Mouse (Mus musculus) embryonic facial prominence, embryonic 13.5 days (tissue): ENCODE data around the gene Fgf15. TPM values are rescaled to one million over a fixed set of nuclear protein-coding genes. Genes with fewer than 3 reads are reported as not detected.
A peak's percentile ranks its signal among the peaks of the same experiment; 100 is the strongest.
"Not testable (repeated sequence)": the region's sequence is repeated elsewhere in the genome, so short reads cannot be mapped to it uniquely, and the experiment has no call there.

Experiments used
- ATAC-seq: fragments of 200-750 bp; cut with Nextera tagmentation; 2 replicates; pipeline ENCODE4 v1.8.0; 2017; ENCODE audit warnings: low read depth; ENCODE audit not compliant: insufficient number of reproducible peaks, insufficient read depth, low FRiP score, low TSS enrichment
- H3K27ac ChIP-seq: fragments of 300-500 bp; sonication (generic); 2 replicates; pipeline ENCODE4 v1.5.1; 2015; ENCODE audit warnings: moderate library complexity, mild to moderate bottlenecking, inconsistent platforms
- H3K27me3 ChIP-seq: fragments of 300-500 bp; sonication (generic); 2 replicates; pipeline ENCODE4 v1.6.1; 2015; ENCODE audit warnings: mild to moderate bottlenecking, inconsistent platforms
- H3K36me3 ChIP-seq: fragments of 300-500 bp; sonication (generic); 2 replicates; pipeline ENCODE4 v1.6.1; 2015; ENCODE audit warnings: mild to moderate bottlenecking, inconsistent platforms
- H3K4me1 ChIP-seq: fragments of 300-500 bp; sonication (generic); 2 replicates; pipeline ENCODE4 v1.6.1; 2015; ENCODE audit warnings: inconsistent platforms
- H3K4me2 ChIP-seq: fragments of 300-500 bp; sonication (generic); 2 replicates; pipeline ENCODE4 v1.6.1; 2015; ENCODE audit warnings: moderate library complexity, mild to moderate bottlenecking, inconsistent platforms
- H3K4me3 ChIP-seq: fragments of 300-500 bp; sonication (generic); 2 replicates; pipeline ENCODE4 v1.5.1; 2015; ENCODE audit warnings: mild to moderate bottlenecking, inconsistent platforms
- H3K9ac ChIP-seq: fragments of 300-500 bp; sonication (generic); 2 replicates; pipeline ENCODE4 v1.6.1; 2015; ENCODE audit warnings: mild to moderate bottlenecking, inconsistent platforms
- H3K9me3 ChIP-seq: fragments of 300-500 bp; sonication (generic); 2 replicates; pipeline ENCODE4 v1.6.1; 2016; ENCODE audit warnings: inconsistent platforms
- WGBS: fragments of 180-500 bp; shearing (Covaris S2); methylation state at CpG from one replicate; pipeline ENCODE4 v1.1.7; 2015; ENCODE audit warnings: mixed read lengths; 5-methylcytosine and 5-hydroxymethylcytosine counted together
- polyA plus RNA-seq: library from polyadenylated mRNA; unstranded; fragments of >200 nt; fragmentation: Nextera tagmentation; extraction: Ambion mirVana; gene quantifications from 2 replicates; pipeline ENCODE4 v1.2.1, GENCODE M21; 2015

Fgf15 gene
- polyA plus RNA-seq, 1 experiment from 2014 or later, result 0.80 TPM

DNA sequence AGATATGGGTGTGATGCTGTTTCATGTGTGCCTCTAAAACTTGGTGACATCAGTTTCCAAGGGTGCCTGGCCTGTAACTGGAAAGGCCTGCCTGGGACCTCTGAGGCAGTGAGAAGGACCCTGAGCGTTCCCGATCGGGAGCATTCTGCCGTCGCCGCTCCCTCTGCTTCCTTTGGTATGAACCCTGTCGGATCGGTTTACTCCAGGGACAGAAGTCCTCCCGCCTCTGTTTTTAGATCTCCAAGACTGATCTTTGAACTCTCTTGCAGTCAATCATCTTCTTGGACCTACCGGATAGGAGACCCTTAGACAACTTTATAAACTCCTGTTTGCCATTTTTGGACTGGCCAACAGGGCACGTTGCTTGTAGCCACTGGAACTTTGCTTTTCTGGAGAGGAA is 33.1 kb upstream of the Fgf15 start:
- no peaks in the 10 kb centered on the region for H3K9me3 ChIP-seq
- WGBS, result under 1% methylated on average over 11 of the region's 11 CpGs
- peaks cover 14% of the 10 kb centered on the region for H3K4me1 ChIP-seq
- no peaks in the 10 kb centered on the region for H3K36me3 ChIP-seq
- no peak overlapping the region for H3K27ac ChIP-seq
- H3K4me3 ChIP-seq, result no peak overlapping the region
- H3K4me2 ChIP-seq, result no peak overlapping the region
- H3K9ac ChIP-seq, result no peak overlapping the region
- H3K27me3 ChIP-seq, result peaks cover 95% of the 10 kb centered on the region
- ATAC-seq, result no peak

DNA sequence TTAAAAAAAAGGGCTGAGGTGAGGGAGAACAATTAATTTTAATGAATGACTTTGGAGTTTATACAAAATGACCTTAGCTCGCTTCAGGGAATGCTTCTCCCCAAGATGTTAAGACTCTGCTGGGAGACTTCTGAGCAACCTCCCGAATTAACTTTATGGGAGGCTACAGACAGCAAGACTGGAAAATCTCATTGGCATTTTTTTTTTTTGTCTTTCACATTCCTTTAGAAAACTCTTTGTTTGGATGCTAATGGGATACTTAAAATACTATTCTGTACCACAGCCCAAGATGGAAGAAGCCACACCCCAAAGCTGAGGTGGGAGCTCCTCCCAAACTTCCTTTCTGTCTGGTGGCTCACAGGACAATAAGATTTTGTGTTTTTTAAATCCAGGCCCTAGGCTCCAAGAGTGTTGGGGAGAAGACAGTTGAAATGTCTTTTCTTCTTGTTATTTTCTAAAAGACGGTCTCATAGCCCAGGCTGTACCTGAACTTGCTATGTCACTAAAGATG is 32.1 kb upstream of the Fgf15 start:
- Histone ChIP-seq H3K4me3 (no peak overlapping the region), H3K27ac (no peak overlapping the region), H3K4me1 (peaks cover 14% of the 10 kb centered on the region), H3K27me3 (peaks cover 86% of the 10 kb centered on the region), H3K9me3 (no peaks in the 10 kb centered on the region), H3K36me3 (no peaks in the 10 kb centered on the region), H3K9ac (no peak overlapping the region), H3K4me2 (no peak overlapping the region)
- no peak for ATAC-seq
- WGBS, result 35% methylated on average over 3 of the region's 3 CpGs

DNA sequence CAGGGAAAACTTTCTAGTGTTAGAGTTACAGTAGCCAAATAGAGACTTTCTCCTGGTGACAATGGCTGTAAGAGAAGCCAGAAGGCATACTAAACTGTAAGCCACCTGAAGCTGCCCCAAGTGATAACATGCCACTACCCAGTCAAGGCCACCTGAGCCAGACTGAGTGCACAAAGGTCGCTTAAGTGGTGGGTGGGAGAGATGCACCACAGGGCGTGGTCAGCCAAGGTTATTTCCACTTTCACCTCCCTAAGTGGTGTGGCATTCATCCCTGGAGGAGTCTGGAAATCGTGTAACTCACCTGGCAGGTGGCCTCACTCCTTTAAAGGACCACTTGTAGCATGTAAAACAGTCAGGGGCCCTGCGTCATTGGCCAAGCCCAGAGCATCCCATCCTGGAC is 29.2 kb upstream of the Fgf15 start:
- ATAC-seq, result no peak
- Histone ChIP-seq H3K36me3 (no peaks in the 10 kb centered on the region), H3K4me3 (no peak overlapping the region), H3K27ac (no peak overlapping the region), H3K9ac (no peak overlapping the region), H3K9me3 (no peaks in the 10 kb centered on the region), H3K4me2 (no peak overlapping the region), H3K4me1 (peaks cover under 1% of the 10 kb centered on the region; the same call in 1 of the 2 replicates), H3K27me3 (peaks cover 57% of the 10 kb centered on the region)
- 67% methylated on average over 4 of the region's 4 CpGs for WGBS

DNA sequence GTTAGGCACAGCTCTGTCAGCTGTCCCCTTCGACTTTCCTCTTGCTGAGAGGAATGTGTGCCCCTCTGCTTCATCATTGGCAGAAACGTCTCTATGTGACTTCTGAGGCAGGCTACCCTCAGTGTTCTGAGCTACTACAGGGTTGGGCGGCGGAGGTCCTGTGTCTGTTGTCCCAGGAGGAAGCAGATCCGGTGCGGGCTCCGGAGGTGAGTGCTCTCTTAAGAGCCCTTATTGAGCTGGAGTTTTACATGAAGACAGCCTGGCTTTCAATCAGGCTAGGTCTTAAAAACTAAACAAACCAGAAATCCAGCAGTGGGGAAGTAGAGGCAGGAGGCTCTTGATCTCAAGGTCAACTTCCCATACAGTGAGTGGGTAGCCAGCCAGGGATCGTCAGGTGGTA is 28.7 kb upstream of the Fgf15 start:
- Histone ChIP-seq H3K4me3 (no peak overlapping the region), H3K27me3 (peaks cover 52% of the 10 kb centered on the region), H3K4me1 (no peaks in the 10 kb centered on the region), H3K27ac (no peak overlapping the region), H3K9ac (no peak overlapping the region), H3K4me2 (no peak overlapping the region), H3K9me3 (no peaks in the 10 kb centered on the region), H3K36me3 (no peaks in the 10 kb centered on the region)
- ATAC-seq, result no peak
- 76% methylated on average over 8 of the region's 8 CpGs for WGBS

DNA sequence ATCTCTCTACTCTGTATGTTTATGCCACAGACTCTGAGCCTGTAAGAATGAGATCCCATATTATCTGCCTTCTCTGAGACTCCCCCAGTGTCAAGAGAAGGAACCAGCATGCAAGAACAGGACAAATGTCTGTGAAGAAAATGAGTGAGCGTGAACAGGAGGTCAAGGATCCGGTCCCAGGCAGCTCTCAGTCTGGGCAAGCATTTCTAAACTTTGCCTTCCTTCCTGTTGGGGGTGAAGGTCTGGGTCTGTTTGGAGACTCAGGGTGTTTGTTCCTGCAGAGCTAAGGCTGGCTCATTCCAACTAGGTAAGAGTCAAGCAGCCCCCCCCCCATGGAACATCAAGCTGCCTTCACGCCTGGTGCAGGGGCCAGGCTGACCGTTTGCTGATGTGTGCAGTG is 23.9 kb upstream of the Fgf15 start:
- Histone ChIP-seq H3K9me3 (no peaks in the 10 kb centered on the region), H3K9ac (no peak overlapping the region), H3K4me1 (no peaks in the 10 kb centered on the region), H3K27me3 (peaks cover 4% of the 10 kb centered on the region), H3K27ac (no peak overlapping the region), H3K4me3 (no peak overlapping the region), H3K4me2 (no peak overlapping the region), H3K36me3 (no peaks in the 10 kb centered on the region)
- 65% methylated on average over 4 of the region's 4 CpGs for WGBS
- no peak for ATAC-seq

DNA sequence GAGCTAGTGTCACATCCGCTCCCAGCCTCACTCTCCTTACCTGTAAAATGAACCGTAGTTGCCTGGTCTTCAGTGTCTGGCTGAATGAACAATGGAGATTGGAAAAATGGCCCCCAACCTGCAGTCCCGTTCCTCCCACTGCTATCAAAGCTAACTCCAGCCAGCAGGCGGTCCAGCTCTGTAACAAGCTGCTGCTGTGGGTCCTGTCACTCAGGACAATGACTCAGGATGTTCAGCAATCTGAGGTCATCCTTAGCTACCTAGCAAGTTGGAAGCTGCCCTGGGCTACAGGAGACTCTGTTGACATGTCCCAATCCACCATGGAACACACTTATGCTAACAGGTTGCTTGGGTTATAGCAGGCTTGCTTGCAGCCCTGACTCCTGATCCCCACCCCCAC is 23.2 kb upstream of the Fgf15 start:
- H3K9ac ChIP-seq, result no peak overlapping the region
- 68% methylated on average over 4 of the region's 4 CpGs for WGBS
- no peaks in the 10 kb centered on the region for H3K9me3 ChIP-seq
- no peak overlapping the region for H3K4me2 ChIP-seq
- H3K36me3 ChIP-seq, result no peaks in the 10 kb centered on the region
- no peak for ATAC-seq
- no peak overlapping the region for H3K4me3 ChIP-seq
- H3K4me1 ChIP-seq, result no peaks in the 10 kb centered on the region
- H3K27me3 ChIP-seq, result no peaks in the 10 kb centered on the region; the same call in 1 of the 2 replicates
- no peak overlapping the region for H3K27ac ChIP-seq

DNA sequence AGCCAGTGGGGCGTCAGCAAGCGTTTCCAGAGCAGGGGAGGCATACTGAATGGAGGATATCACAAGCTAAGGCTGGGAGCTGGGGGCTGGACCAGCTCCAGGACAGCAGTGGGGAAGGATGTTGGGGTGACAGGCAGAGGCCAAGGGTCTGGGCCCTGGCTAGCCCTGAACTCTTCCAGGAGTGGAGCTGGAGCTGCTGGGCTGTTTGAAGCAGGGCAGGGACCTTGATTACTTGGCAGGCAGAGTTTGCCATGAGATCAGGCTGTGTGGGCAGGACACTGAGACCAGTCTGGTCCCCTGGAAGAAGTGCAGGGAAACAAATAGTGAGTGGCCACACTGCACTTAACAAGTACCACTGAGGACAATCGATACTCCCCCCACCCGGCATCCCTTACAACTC is 22.1 kb upstream of the Fgf15 start:
- ATAC-seq, result no peak
- Histone ChIP-seq H3K9ac (no peak overlapping the region), H3K4me2 (no peak overlapping the region), H3K4me1 (no peaks in the 10 kb centered on the region), H3K27ac (no peak overlapping the region), H3K4me3 (no peak overlapping the region), H3K27me3 (no peaks in the 10 kb centered on the region; the same call in 1 of the 2 replicates), H3K36me3 (no peaks in the 10 kb centered on the region), H3K9me3 (no peaks in the 10 kb centered on the region)
- 73% methylated on average over 4 of the region's 4 CpGs for WGBS

DNA sequence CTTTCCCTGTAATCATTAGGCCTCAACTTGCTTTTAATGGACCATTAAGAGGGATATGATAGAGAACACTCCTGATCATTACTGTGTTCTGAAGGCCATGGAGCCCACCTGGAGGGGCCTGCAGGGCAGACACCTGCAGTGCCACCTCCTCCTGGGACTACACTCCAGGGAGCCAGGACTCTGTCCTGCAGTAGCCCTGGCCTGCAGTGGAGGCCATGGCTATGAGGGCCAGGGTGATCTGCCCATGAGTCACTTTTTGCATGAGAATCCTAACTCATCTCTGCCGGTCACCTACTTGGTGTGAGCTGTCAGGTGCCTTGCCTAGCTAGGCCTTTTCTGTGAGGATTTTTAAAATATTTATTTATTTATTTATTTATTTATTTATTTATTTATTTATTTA is 17.9 kb upstream of the Fgf15 start:
- Histone ChIP-seq H3K4me3 (no peak overlapping the region), H3K9ac (no peak overlapping the region), H3K27me3 (no peaks in the 10 kb centered on the region; the same call in 1 of the 2 replicates), H3K4me1 (peaks cover 5% of the 10 kb centered on the region; the same call in 1 of the 2 replicates), H3K36me3 (no peaks in the 10 kb centered on the region), H3K4me2 (no peak overlapping the region), H3K9me3 (no peaks in the 10 kb centered on the region), H3K27ac (no peak overlapping the region)
- 87% methylated on average over 1 of the region's 1 CpGs for WGBS
- ATAC-seq, result no peak

DNA sequence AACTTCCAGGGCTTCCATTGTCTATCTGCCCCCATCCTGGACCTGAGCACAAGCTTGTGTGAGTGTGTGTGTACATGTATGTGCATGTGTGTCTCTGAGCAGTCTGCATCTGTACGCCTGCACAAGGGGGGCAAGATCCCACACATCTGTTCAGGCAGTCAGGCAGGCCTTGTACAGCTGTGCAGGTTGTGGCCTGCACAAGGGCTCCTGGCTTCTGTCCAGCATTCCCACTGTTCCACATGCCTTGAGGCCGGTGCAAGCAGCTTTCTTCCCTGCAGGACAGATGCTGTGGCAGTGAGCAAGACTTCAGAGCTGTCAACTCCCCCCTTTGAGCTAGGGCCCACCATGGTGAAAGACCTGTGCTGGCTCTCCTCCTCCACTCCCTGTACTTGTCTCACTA is 13.2 kb upstream of the Fgf15 start:
- peak; percentile 28; the same call in 1 of the 2 replicates for ATAC-seq
- H3K4me1 ChIP-seq, result peaks cover 5% of the 10 kb centered on the region; the same call in 1 of the 2 replicates
- no peak overlapping the region for H3K4me2 ChIP-seq
- peaks cover 9% of the 10 kb centered on the region for H3K27me3 ChIP-seq
- no peak overlapping the region for H3K9ac ChIP-seq
- H3K27ac ChIP-seq, result no peak overlapping the region
- H3K36me3 ChIP-seq, result no peaks in the 10 kb centered on the region
- no peak overlapping the region for H3K4me3 ChIP-seq
- H3K9me3 ChIP-seq, result no peaks in the 10 kb centered on the region
- 15% methylated on average over 2 of the region's 2 CpGs for WGBS

DNA sequence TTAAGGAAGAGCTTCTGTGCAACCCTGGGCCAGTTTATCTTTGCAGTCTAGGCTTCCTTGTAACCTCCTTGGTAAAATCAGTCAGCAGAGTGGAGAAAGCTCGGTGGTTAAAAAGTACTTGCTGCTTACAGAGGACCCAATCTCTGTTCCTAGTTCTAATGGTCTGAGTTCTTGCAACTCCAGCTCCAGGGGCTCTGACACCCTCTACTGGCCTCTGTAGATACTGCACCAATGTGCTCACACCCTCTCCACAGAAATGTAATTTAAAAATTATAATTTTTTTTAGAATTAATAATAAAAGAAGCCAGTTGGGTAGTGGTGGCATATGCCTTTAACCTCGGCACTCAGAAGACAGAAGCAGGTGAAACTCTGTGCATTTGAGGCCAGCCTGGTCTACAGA is 8.7 kb upstream of the Fgf15 start:
- H3K27me3 ChIP-seq, result peaks cover 34% of the 10 kb centered on the region
- H3K9me3 ChIP-seq, result no peaks in the 10 kb centered on the region
- no peak overlapping the region for H3K27ac ChIP-seq
- no peak for ATAC-seq
- H3K9ac ChIP-seq, result no peak overlapping the region
- peaks cover 11% of the 10 kb centered on the region; the same call in 1 of the 2 replicates for H3K4me1 ChIP-seq
- no peaks in the 10 kb centered on the region for H3K36me3 ChIP-seq
- no peak overlapping the region for H3K4me2 ChIP-seq
- WGBS, result 73% methylated on average over 2 of the region's 2 CpGs
- no peak overlapping the region for H3K4me3 ChIP-seq

DNA sequence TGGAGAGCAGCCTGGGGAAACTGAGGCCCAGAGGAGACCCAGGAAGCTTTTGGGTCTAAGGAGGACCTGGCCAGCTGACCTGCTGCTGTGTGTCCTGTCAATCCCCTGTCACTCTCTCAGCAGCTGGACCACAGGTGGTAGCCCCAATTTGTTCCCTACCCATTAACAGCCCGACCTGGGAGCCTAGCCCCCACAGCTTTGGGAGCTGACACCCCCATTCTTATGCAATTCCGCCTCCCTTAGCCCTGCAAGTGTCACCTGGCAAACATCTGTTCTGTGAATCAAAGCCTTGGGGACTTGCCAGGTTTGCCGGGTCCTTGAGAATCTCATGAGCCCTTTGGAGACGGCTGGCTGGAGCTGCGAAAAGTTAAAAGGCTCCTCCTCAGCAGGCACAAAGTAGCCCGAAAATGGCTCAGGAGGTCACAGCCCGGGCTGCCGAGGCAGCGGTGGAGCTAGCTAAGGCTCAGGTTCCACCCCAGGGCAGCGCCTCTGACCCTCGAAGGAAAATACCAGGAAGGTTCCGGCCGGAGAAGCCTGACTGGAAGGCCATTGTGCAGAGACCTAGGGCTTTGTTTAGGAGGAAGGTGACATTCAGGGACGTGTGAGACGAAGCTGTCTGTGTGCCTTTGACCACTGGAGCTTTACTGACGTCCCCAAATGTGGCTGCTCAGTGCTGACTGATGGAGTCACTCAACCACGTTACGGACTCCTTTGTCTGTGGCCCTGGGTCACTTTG is 7.6 kb upstream of the Fgf15 start:
- H3K9ac ChIP-seq, result no peak overlapping the region
- no peak overlapping the region for H3K4me2 ChIP-seq
- no peak for ATAC-seq
- no peak overlapping the region for H3K27ac ChIP-seq
- H3K4me1 ChIP-seq, result 0 out of 2 replicates have a peak, but pooled peaks cover 7% of the 10 kb centered on the region
- H3K36me3 ChIP-seq, result no peaks in the 10 kb centered on the region
- no peaks in the 10 kb centered on the region for H3K9me3 ChIP-seq
- peaks cover 40% of the 10 kb centered on the region for H3K27me3 ChIP-seq
- H3K4me3 ChIP-seq, result no peak overlapping the region
- WGBS, result 7% methylated on average over 18 of the region's 18 CpGs

DNA sequence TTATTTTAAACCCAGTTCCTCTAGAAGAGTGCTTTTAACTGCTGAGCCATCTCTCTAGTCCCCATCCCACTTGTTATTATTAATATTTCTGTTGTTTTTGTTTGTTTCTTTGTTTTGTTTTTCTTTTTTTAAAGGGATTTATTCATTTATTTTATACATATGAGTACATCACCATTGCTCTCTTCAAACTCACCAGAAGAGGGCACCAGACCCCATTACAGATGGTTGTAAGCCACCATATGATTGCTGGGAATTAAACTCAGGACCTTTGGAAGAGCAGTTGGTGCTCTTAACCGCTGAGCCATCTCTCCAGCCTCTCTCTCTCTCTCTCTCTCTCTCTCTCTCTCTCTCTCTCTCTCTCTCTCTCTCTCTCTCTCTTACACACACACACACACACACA is 5.7 kb upstream of the Fgf15 start:
- not testable (repeated sequence) for H3K9ac ChIP-seq, H3K9me3 ChIP-seq, H3K36me3 ChIP-seq, ATAC-seq, H3K4me3 ChIP-seq, H3K27ac ChIP-seq, H3K4me2 ChIP-seq
- Histone ChIP-seq H3K27me3 (peaks cover 58% of the 10 kb centered on the region), H3K4me1 (peaks cover 18% of the 10 kb centered on the region)
- WGBS, result 92% methylated on average over 1 of the region's 1 CpGs
